Mouse (Mus musculus): ENCODE data around the gene Mrps35. TPM values are rescaled to one million over a fixed set of nuclear protein-coding genes. Genes with fewer than 3 reads are reported as not detected.

Mrps35 gene
- polyA plus RNA-seq, 1 experiment = 37.2 TPM

DNA sequence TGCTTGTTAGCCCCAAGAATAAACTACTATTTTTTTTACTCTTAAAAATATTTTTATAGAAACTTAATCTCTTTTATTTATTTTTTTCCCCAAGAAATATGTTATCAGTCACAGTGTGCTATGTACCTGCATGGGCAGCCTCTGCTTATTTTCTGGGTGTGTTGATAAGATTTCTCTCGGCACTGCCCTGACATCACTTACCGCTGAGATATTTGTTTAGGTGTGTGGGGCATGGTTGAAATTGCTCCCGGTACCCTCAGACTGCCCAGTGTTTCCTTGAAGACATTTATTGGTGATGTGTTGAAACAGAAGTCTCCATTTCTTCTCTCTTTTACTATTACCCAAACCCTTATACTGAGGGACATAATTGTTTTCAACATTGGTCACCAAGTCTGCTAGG is 17.8 kb upstream of the Mrps35 start:
- H3K27ac ChIP-seq (ENCODE audit: insufficient read depth, low read length) = no peak overlapping the region
- no peaks in the 10 kb centered on the region for H3K4me1 ChIP-seq (ENCODE audit: control insufficient read depth, insufficient read depth, low read length)
- TF ChIP-seq CTCF (IDR thresholded peaks at IDR 0.05; ENCODE audit: borderline replicate concordance, insufficient read depth, low read length) (no peak), POLR2A (IDR thresholded peaks at IDR 0.05; ENCODE audit: low read depth, low read length) (no peak)
- H3K4me3 ChIP-seq (ENCODE audit: insufficient read depth, low read length) = no peak overlapping the region

DNA sequence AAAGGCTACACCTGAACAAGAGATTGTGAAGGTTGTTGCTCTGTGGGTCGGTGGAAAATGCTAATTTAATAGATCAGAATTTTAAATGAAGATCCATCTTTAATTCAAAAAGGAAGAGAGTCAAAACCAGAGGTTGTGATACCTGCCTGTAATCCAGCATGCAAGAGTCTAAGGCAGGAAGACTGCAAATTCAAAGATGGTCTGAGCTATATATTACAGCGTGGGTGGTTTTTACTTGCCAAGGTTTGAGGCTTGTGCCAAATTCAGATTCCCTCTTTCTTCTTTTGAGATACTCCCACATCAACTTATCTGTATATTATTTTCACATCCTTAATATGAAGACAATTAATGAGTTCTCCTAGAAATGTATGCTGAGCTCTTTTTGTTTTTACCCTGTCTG is 14.2 kb upstream of the Mrps35 start:
- H3K27ac ChIP-seq (ENCODE audit: insufficient read depth, low read length) = no peak overlapping the region
- H3K4me3 ChIP-seq (ENCODE audit: insufficient read depth, low read length) = no peak overlapping the region
- TF ChIP-seq POLR2A (IDR thresholded peaks at IDR 0.05; ENCODE audit: low read depth, low read length) (no peak), CTCF (IDR thresholded peaks at IDR 0.05; ENCODE audit: borderline replicate concordance, insufficient read depth, low read length) (no peak)
- no peaks in the 10 kb centered on the region for H3K4me1 ChIP-seq (ENCODE audit: control insufficient read depth, insufficient read depth, low read length)

DNA sequence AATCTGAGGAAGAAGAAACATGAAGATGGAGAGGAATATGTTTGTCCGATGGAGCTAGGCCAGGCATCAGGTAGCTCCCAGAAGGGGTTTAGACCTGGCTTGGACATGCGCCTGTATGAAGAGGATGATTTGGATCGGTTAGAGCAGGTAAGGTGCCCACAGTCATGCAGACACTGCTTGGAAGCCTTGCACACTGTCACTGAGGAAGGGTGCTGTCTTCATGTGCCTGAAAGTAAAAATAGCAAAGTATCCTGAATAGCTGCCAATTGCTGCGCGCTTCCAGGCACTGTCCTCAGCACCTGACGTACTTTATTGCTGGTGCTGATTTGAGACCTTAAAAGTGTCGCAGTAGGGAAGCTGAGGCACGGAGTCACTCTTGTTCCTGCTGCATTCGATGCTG is 13.0 kb upstream of the Mrps35 start:
- Histone ChIP-seq H3K27ac (ENCODE audit: insufficient read depth, low read length) (no peak overlapping the region), H3K4me1 (ENCODE audit: control insufficient read depth, insufficient read depth, low read length) (no peaks in the 10 kb centered on the region), H3K4me3 (ENCODE audit: insufficient read depth, low read length) (no peak overlapping the region)
- TF ChIP-seq CTCF (IDR thresholded peaks at IDR 0.05; ENCODE audit: borderline replicate concordance, insufficient read depth, low read length) = no peak
- no peak for TF ChIP-seq POLR2A (IDR thresholded peaks at IDR 0.05; ENCODE audit: low read depth, low read length)

DNA sequence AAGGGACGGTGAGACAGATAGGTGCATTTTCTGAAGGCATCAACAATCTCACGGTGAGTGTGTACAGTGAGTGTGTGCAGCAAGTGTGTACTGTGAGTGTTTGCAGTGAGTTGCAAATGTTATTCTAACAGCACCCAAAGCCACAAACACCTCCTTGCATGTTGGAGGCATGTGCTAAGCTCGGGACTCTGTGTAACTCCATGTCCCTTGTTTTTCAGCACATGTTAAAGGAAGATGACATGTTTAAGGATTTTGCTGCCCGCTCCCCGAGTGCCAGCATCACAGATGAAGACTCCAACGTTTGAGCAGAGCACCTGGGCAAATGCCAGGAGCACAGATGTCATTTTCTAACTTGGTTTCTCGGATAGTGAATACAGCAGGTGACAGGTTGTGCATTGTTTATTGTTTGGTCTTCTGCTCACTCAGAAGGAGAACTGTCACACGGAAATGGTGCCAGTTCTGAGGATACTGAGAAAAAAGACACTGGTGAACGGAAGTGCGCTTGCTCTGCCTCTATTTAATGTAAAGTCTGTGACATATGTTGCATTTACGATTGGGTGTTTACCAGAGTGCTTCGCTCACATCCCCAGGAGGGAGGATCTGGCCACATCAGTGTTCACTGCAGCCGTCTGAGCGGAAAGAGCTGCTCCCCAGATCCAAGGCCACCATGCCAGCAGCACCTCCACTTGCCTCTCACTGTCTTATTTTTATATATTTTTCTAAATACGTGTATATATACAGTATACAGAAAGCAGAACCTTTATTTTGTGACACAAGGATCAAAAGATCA is 12.3 kb upstream of the Mrps35 start:
- no peak for TF ChIP-seq CTCF (IDR thresholded peaks at IDR 0.05; ENCODE audit: borderline replicate concordance, insufficient read depth, low read length)
- no peak for TF ChIP-seq POLR2A (IDR thresholded peaks at IDR 0.05; ENCODE audit: low read depth, low read length)
- Histone ChIP-seq H3K4me3 (ENCODE audit: insufficient read depth, low read length) (no peak overlapping the region), H3K4me1 (ENCODE audit: control insufficient read depth, insufficient read depth, low read length) (no peaks in the 10 kb centered on the region)

DNA sequence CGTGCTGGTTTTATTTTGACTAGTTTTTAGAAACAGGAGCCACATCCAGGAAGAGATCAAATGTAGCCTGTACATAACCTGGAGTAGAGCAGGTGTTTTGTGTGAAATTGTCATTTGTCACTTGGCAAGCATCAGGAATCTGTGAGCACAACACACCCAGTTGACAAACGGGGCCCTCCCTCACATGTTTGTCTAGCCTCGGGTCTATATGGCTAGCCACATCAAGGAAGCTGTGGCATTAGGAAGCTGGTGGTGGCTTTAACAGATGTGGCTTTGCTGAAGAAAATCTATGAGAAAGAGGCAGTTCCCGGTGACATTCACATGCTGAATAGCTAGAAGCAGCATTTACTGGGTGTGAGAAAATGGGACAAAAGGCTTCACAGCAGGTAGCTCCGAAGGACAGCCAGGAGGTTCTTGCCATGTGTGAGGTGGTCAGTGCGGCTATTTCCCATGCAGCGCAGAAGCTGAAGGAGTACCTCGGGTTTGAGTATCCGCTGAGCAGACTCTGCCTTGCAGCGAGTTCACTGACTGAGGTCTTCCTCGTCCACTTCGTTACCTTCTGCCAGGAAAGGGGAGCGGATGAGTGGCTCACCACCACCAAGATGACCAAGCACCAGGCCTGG is 10.2 kb upstream of the Mrps35 start, which contains the start of gene Rep15:
TSS of gene Rep15 (plus strand) at position 282 of the 623 bp plus-strand sequence.
- TF ChIP-seq CTCF (IDR thresholded peaks at IDR 0.05; ENCODE audit: borderline replicate concordance, insufficient read depth, low read length) (no peak), POLR2A (IDR thresholded peaks at IDR 0.05; ENCODE audit: low read depth, low read length) (no peak)
- H3K4me1 ChIP-seq (ENCODE audit: control insufficient read depth, insufficient read depth, low read length) = no peaks in the 10 kb centered on the region
- no peak within 1 kb of the TSS for H3K27ac ChIP-seq (ENCODE audit: insufficient read depth, low read length)
- H3K4me3 ChIP-seq (ENCODE audit: insufficient read depth, low read length) = no peak within 1 kb of the TSS

More for the DNA sequence above, 12.3 kb upstream of the Mrps35 start:
- H3K27ac ChIP-seq (ENCODE audit: insufficient read depth, low read length) = no peak overlapping the region

DNA sequence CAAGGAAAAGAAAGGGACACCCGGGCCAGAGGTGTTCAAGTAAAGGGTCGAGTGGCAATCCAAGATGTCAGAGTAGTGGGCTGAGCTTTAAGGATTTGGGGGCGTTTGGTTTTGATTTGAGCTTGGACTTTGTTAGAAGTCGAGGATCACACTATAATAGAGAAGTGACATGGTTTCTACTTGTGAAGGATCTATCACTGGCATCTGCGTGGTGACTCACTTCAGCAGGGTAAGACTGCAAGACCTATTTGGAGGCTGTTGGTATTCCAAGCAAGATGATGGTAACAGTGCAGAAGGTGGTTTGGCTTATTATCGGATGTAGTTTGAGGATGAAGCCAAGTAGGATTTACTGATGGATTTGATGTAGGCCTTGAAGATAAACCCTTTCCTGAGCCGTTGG is 1.1 kb downstream of the Mrps35 start:
- no peaks in the 10 kb centered on the region; the same call in 1 of the 2 replicates for H3K4me1 ChIP-seq (ENCODE audit: control insufficient read depth, insufficient read depth, low read length)
- H3K27ac ChIP-seq (ENCODE audit: insufficient read depth, low read length) = no peak overlapping the region
- TF ChIP-seq POLR2A (IDR thresholded peaks at IDR 0.05; ENCODE audit: low read depth, low read length) (no peak), CTCF (IDR thresholded peaks at IDR 0.05; ENCODE audit: borderline replicate concordance, insufficient read depth, low read length) (no peak)
- peak overlapping the region; percentile 84 for H3K4me3 ChIP-seq (ENCODE audit: insufficient read depth, low read length)

DNA sequence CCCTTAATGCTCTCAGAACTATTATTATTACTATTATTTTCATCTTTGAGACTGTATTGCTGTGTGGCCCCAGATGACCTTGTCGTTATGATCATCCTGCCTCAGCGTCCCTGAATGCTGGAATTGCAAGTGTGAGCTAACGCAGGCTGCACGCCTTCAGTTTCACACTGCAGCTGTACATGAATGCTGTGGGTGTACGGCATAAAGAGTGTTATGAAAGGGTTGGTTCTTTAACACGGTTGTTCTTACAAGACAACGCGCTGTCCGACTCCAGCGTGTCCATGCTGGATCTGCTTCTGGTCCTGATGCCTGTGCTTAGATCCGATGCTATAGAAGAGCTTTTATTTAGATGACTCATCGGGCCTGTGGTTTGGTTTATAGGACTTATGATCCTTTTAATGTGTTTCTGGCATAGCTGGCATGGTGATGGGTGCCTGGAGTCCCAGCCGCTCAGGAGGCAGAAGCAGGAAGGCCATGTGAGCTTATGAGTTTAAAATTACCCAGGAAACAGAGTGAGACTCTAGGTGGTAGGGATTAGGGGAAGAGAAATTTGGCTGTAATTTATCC is 6.8 kb downstream of the Mrps35 start:
- no peak overlapping the region for H3K27ac ChIP-seq (ENCODE audit: insufficient read depth, low read length)
- no peaks in the 10 kb centered on the region for H3K4me1 ChIP-seq (ENCODE audit: control insufficient read depth, insufficient read depth, low read length)
- TF ChIP-seq CTCF (IDR thresholded peaks at IDR 0.05; ENCODE audit: borderline replicate concordance, insufficient read depth, low read length) (no peak), POLR2A (IDR thresholded peaks at IDR 0.05; ENCODE audit: low read depth, low read length) (no peak)
- no peak overlapping the region for H3K4me3 ChIP-seq (ENCODE audit: insufficient read depth, low read length)

DNA sequence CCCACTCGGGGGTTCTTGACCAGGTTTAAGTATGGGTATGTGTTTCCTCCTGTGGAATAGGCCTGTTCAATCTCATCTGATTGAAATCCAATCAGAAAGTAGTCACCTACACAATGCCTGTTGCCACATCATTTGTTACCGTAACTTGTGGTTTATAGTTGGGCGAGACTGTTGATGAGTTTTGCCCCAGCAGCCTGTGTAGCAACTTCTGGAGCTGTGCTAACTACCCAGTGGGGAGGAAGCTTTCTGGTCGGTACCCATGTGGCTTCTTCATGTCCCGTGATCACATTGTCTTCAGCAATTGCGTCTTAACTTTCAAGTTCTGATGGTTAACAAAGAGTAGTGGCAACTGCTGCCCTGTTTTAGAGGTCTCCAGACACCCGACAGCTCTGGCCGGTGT is 9.1 kb downstream of the Mrps35 start:
- Histone ChIP-seq H3K4me3 (ENCODE audit: insufficient read depth, low read length) (no peak overlapping the region), H3K27ac (ENCODE audit: insufficient read depth, low read length) (no peak overlapping the region), H3K4me1 (ENCODE audit: control insufficient read depth, insufficient read depth, low read length) (no peaks in the 10 kb centered on the region)
- TF ChIP-seq CTCF (IDR thresholded peaks at IDR 0.05; ENCODE audit: borderline replicate concordance, insufficient read depth, low read length) (no peak), POLR2A (IDR thresholded peaks at IDR 0.05; ENCODE audit: low read depth, low read length) (no peak)

DNA sequence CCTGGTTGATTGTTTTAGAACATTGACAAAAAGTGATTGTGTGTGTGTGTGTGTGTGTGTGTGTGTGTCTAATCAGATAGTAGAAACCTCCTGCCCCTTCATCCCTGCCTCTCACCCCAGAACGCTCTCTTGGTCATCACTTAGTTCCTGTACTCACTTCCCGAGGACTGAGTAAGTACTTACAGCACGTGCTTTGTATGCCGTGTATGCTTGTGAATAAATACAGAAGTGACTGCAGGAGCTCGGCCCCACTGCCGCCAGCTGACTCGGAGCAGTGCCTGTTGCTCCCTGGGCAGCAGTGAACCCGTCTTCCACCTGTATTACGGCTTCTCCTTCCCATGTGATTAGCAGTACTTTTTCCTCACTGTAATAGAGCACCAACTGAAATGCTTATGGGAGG is 9.9 kb downstream of the Mrps35 start:
- Histone ChIP-seq H3K4me3 (ENCODE audit: insufficient read depth, low read length) (no peak overlapping the region), H3K27ac (ENCODE audit: insufficient read depth, low read length) (no peak overlapping the region), H3K4me1 (ENCODE audit: control insufficient read depth, insufficient read depth, low read length) (no peaks in the 10 kb centered on the region)
- TF ChIP-seq CTCF (IDR thresholded peaks at IDR 0.05; ENCODE audit: borderline replicate concordance, insufficient read depth, low read length) (no peak), POLR2A (IDR thresholded peaks at IDR 0.05; ENCODE audit: low read depth, low read length) (no peak)

Measured in embryonic fibroblast, embryonic 13.5 days (primary cell).